Mouse (Mus musculus): ENCODE measurements around the gene Drg2. TPM values are rescaled to one million over a fixed set of nuclear protein-coding genes. Genes with fewer than 3 reads are reported as not detected.

Drg2 gene
- polyA plus RNA-seq, 1 experiment from 2014 or later, result 105 TPM

GRCm38 (mm10) chr11:60417717-60418472 is 36.5 kb upstream of the Drg2 start, which contains the start of gene Atpaf2:
Atpaf2 (minus strand) TSS chr11:60418457.
- ATAC-seq (ENCODE audit: insufficient read depth) (peak; percentile 57), DNase-seq (peak; percentile 46)
- H3K27ac ChIP-seq (ENCODE audit: low read depth), result peak within 1 kb of the TSS; percentile 90
- peak within 1 kb of the TSS; percentile 93 for H3K4me3 ChIP-seq (ENCODE audit: low read depth, low read length)
- H3K9ac ChIP-seq, result peak within 1 kb of the TSS; percentile 93
- TF ChIP-seq CTCF (IDR thresholded peaks at IDR 0.05; ENCODE audit: low read depth), result no peak
- WGBS, result under 1% methylated on average over 39 of the region's 39 CpGs
- H3K27me3 ChIP-seq (ENCODE audit: insufficient read depth, low read length), result no peaks in the 10 kb centered on the region
- no peaks in the 10 kb centered on the region for H3K9me3 ChIP-seq (ENCODE audit: low read depth, low read length)
- peak within 1 kb of the TSS; percentile 96 for H3K4me2 ChIP-seq
- peaks cover 11% of the 10 kb centered on the region; the same call in 1 of the 2 replicates for H3K4me1 ChIP-seq (ENCODE audit: insufficient read depth)
- no peaks in the 10 kb centered on the region for H3K36me3 ChIP-seq (ENCODE audit: insufficient read depth)

- Histone ChIP-seq H3K4me2 (peak overlapping the region; percentile 96), H3K4me1 (ENCODE audit: insufficient read depth) (peaks cover 11% of the 10 kb centered on the region; the same call in 1 of the 2 replicates), H3K36me3 (ENCODE audit: insufficient read depth) (no peaks in the 10 kb centered on the region), H3K4me3 (ENCODE audit: low read depth, low read length) (peak overlapping the region; percentile 93), H3K27me3 (ENCODE audit: insufficient read depth, low read length) (no peaks in the 10 kb centered on the region), H3K9me3 (ENCODE audit: low read depth, low read length) (no peaks in the 10 kb centered on the region), H3K9ac (peak overlapping the region; percentile 93), H3K27ac (ENCODE audit: low read depth) (no peak overlapping the region)
- 8% methylated on average over 6 of the region's 6 CpGs for WGBS
- no peak for TF ChIP-seq CTCF (IDR thresholded peaks at IDR 0.05; ENCODE audit: low read depth)
- ATAC-seq (ENCODE audit: insufficient read depth) (no peak), DNase-seq (peak; percentile 12)
Measured at GRCm38 (mm10) chr11:60418473-60418803, 36.0 kb upstream of the Drg2 start.

GRCm38 (mm10) chr11:60422046-60422668 is 32.2 kb upstream of the Drg2 start:
- Histone ChIP-seq H3K27me3 (ENCODE audit: insufficient read depth, low read length) (no peaks in the 10 kb centered on the region), H3K27ac (ENCODE audit: low read depth) (no peak overlapping the region), H3K9me3 (ENCODE audit: low read depth, low read length) (no peaks in the 10 kb centered on the region), H3K4me1 (ENCODE audit: insufficient read depth) (peaks cover 7% of the 10 kb centered on the region; the same call in 1 of the 2 replicates), H3K9ac (no peak overlapping the region), H3K4me3 (ENCODE audit: low read depth, low read length) (no peak overlapping the region), H3K36me3 (ENCODE audit: insufficient read depth) (peaks cover 13% of the 10 kb centered on the region; the same call in 1 of the 2 replicates), H3K4me2 (no peak overlapping the region)
- no peak for TF ChIP-seq CTCF (IDR thresholded peaks at IDR 0.05; ENCODE audit: low read depth)
- no peak for ATAC-seq (ENCODE audit: insufficient read depth)
- peak; percentile 13 for DNase-seq
- WGBS, result 61% methylated on average over 5 of the region's 6 CpGs

- no peak for TF ChIP-seq CTCF (IDR thresholded peaks at IDR 0.05; ENCODE audit: low read depth)
- 80% methylated on average over 1 of the region's 1 CpGs for WGBS
- no peak overlapping the region for H3K9ac ChIP-seq
Measured at GRCm38 (mm10) chr11:60423006-60423405, 31.4 kb upstream of the Drg2 start.

GRCm38 (mm10) chr11:60426417-60426816 is 28.0 kb upstream of the Drg2 start:
- Histone ChIP-seq H3K9me3 (ENCODE audit: low read depth, low read length) (no peaks in the 10 kb centered on the region), H3K4me1 (ENCODE audit: insufficient read depth) (no peaks in the 10 kb centered on the region), H3K9ac (no peak overlapping the region), H3K36me3 (ENCODE audit: insufficient read depth) (peaks cover 31% of the 10 kb centered on the region; the same call in 1 of the 2 replicates), H3K4me2 (no peak overlapping the region), H3K4me3 (ENCODE audit: low read depth, low read length) (no peak overlapping the region), H3K27me3 (ENCODE audit: insufficient read depth, low read length) (no peaks in the 10 kb centered on the region), H3K27ac (ENCODE audit: low read depth) (no peak overlapping the region)
- DNase-seq (no peak), ATAC-seq (ENCODE audit: insufficient read depth) (no peak)
- 90% methylated on average over 1 of the region's 1 CpGs for WGBS
- TF ChIP-seq CTCF (IDR thresholded peaks at IDR 0.05; ENCODE audit: low read depth), result no peak

More at GRCm38 (mm10) chr11:60423006-60423405, 31.4 kb upstream of the Drg2 start:
- Histone ChIP-seq H3K9me3 (ENCODE audit: low read depth, low read length) (no peaks in the 10 kb centered on the region), H3K4me1 (ENCODE audit: insufficient read depth) (peaks cover 7% of the 10 kb centered on the region; the same call in 1 of the 2 replicates), H3K27ac (ENCODE audit: low read depth) (no peak overlapping the region), H3K27me3 (ENCODE audit: insufficient read depth, low read length) (no peaks in the 10 kb centered on the region), H3K36me3 (ENCODE audit: insufficient read depth) (peaks cover 19% of the 10 kb centered on the region; the same call in 1 of the 2 replicates), H3K4me3 (ENCODE audit: low read depth, low read length) (no peak overlapping the region), H3K4me2 (no peak overlapping the region)
- ATAC-seq (ENCODE audit: insufficient read depth) (no peak), DNase-seq (no peak)

- Histone ChIP-seq H3K9me3 (ENCODE audit: low read depth, low read length) (no peaks in the 10 kb centered on the region), H3K27me3 (ENCODE audit: insufficient read depth, low read length) (no peaks in the 10 kb centered on the region), H3K36me3 (ENCODE audit: insufficient read depth) (peaks cover 33% of the 10 kb centered on the region), H3K4me1 (ENCODE audit: insufficient read depth) (no peaks in the 10 kb centered on the region), H3K4me2 (no peak overlapping the region), H3K4me3 (ENCODE audit: low read depth, low read length) (no peak overlapping the region), H3K9ac (no peak overlapping the region), H3K27ac (ENCODE audit: low read depth) (no peak overlapping the region)
- no peak for TF ChIP-seq CTCF (IDR thresholded peaks at IDR 0.05; ENCODE audit: low read depth)
- DNase-seq (no peak), ATAC-seq (ENCODE audit: insufficient read depth) (no peak)
- WGBS, result 89% methylated on average over 3 of the region's 3 CpGs
Measured at GRCm38 (mm10) chr11:60427628-60428027, 26.8 kb upstream of the Drg2 start.

- no peak for ATAC-seq (ENCODE audit: insufficient read depth)
- no peak for DNase-seq
- Histone ChIP-seq H3K9me3 (ENCODE audit: low read depth, low read length) (no peaks in the 10 kb centered on the region), H3K4me3 (ENCODE audit: low read depth, low read length) (no peak overlapping the region), H3K27me3 (ENCODE audit: insufficient read depth, low read length) (no peaks in the 10 kb centered on the region), H3K4me2 (no peak overlapping the region), H3K9ac (no peak overlapping the region), H3K36me3 (ENCODE audit: insufficient read depth) (peaks cover 45% of the 10 kb centered on the region), H3K27ac (ENCODE audit: low read depth) (no peak overlapping the region), H3K4me1 (ENCODE audit: insufficient read depth) (no peaks in the 10 kb centered on the region)
- TF ChIP-seq CTCF (IDR thresholded peaks at IDR 0.05; ENCODE audit: low read depth), result no peak
Measured at GRCm38 (mm10) chr11:60433501-60433900, 20.9 kb upstream of the Drg2 start.

Data from lung, embryonic 14.5 days (tissue).